Mouse (Mus musculus) heart, postnatal 4 days (tissue): ENCODE data around the gene Ubash3a. TPM values are rescaled to one million over a fixed set of nuclear protein-coding genes. Genes with fewer than 3 reads are reported as not detected.
"Not testable (repeated sequence)": the region's sequence is repeated elsewhere in the genome, so short reads cannot be mapped to it uniquely, and the experiment has no call there.

Experiments used
- DNase-seq: peaks from one replicate; pipeline ENCODE4 v3.0.0; 2021
- total RNA-seq, 2 experiments: library from RNA; stranded (reverse); gene quantifications; 2 replicates each; pipeline ENCODE4 v1.2.3; 2021

The Ubash3a gene
- total RNA-seq, 2 experiments from 2014 or later: 0.12 to 0.23 TPM

- DNase-seq: no peak
Measured at GRCm38 (mm10) chr17:31262715-31263114, 55.0 kb downstream of the Ubash3a start.

GRCm38 (mm10) chr17:31263770-31264169 lies 56.1 kb downstream of the Ubash3a start:
- no peak for DNase-seq

DNA sequence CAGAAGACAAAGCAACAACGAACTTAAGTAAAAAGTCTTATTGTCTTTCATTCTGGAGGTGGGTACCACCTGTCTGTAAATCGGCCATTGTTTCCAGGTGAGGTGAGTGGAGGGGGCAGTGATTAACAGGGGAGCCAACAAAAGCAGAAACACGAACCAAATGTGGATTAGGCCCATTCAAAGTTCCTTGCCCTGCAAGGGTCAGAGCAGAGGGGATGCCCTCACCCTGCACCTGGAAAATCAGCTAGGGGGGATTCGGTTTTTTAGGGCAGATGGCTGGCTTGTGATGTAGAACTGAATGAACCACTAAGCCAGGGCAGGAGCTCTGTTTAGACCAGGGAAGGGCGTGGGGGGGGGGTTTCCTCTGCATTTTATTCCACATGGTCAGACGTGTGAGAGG lies 56.7 kb downstream of the Ubash3a start:
- no peak for DNase-seq

- no peak for DNase-seq
Measured at GRCm38 (mm10) chr17:31265171-31265572, 57.5 kb downstream of the Ubash3a start.

GRCm38 (mm10) chr17:31265831-31266230 lies 58.2 kb downstream of the Ubash3a start:
- DNase-seq: no peak

DNA sequence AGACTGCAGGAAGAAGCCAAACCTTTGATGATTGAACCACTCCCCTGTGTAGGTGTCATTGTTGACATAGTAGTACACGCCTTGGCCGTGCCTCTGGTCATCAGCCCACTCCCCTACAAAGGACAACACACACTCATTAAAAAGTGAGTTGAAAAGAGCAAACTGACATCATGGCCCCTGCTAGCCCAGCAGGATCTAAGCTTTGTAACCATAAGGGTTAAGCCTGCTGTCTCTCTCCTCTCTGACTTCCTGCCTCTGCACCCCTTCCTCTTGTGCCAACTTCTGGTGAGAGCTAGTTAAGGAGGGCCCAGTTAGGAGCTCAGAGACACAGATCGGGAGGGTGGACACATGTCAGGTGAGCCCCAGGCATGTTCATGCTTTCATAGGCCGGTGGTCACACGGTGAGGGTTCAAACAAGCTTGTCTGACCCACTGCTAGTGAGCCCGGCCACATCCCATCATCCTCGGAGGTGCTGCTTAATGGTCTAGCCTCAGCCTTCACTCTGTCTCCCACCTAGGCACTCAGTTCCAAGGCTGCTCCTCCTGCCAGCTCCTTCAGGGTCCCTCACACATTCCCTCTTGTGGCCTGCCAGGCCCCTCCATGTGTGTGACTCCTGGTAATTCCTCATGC lies 58.8 kb downstream of the Ubash3a start:
- no peak for DNase-seq

DNA sequence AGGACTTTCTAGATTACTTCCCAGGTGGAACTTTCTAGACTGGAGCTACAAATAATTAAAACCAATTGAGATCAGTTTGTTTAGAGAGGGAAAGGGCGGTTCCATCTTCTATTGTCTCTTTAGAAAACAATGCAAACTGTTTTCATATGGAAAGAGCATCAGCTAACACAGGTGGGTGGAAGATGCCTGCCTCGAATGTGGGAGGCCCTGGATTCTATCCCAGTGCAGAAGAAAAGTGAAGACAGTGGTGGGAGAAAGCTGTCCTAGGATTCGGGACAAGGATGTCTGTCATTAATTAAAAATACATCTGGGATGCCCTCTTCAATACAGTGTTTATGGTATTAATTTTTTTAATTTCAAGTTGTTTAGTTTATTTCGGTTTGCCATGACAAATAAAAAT lies 59.5 kb downstream of the Ubash3a start:
- no peak for DNase-seq

DNA sequence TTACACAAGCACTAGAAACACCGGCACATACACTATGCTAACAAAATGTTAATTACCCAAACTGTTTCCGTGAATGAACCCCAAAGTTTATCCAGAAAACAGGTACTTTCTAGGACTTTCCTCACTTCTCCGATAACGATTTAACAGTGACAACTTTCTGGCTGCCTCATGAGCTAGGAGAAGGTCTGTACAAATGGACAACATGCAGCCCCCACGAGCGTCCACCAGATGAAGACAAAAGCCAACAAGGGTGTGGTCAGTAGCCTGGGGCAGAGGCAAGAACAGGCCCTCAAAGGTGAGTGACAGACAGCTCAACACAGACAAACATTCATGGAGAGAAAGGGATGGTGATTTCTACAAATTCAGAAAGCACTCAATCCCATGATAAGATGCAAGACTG lies 59.9 kb downstream of the Ubash3a start:
- no peak for DNase-seq

DNA sequence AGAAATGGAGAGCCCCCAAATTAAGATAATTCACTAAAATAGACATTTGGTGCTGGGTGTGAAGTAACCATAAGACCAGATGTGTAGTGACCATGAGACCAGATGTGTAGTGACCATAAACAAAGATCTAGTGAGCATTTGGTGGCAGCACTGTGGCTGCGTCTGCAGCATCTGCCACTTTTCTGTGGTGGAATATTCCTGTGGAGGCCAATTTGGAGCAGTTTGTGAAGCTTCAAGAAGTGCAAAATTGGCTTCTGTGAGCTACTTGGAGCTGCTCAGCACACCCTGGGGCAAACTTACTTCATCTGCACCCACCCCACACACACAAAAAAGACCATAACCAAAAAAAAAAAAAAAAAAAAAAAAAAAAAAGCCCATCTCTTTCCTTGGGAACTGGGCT lies 60.3 kb downstream of the Ubash3a start:
- no peak for DNase-seq

DNA sequence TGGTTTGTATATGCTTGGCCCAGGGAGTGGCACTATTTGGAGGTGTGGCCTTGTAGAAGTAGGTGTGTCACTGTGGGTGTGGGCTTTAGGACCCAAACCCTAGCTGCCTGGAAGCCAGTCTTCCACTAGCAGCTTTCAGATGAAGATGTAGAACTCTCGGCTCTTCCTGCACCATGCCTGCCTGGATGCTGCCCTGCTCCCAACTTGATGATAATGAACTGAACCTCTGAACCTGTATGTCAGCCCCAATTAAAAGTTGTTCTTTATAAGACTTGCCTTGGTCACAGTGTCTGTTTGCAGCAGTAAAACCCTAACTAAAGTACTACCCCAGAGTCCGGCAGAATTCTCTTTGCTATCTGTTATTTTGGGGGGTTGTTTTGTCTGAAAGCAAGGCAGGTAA lies 62.1 kb downstream of the Ubash3a start:
- no peak for DNase-seq

DNA sequence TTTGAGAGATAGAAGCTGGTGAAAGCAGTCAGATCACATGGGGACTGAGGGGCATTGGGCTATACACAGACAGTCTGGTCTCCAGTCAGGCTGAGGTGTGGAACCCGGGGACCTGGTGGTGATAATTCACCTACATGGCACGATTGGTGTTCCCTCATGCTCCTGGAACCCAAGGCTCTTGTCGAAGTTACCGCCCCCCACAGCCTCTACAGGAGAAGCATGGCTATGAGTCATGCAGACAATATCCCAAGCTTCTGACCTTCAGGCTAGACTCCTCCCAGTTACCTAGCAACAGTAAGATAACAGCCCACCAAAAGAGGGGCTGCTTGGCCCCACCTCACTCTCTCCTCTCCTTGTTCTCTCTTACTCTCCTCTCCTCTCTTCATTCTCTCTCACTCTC lies 62.6 kb downstream of the Ubash3a start:
- no peak for DNase-seq

DNA sequence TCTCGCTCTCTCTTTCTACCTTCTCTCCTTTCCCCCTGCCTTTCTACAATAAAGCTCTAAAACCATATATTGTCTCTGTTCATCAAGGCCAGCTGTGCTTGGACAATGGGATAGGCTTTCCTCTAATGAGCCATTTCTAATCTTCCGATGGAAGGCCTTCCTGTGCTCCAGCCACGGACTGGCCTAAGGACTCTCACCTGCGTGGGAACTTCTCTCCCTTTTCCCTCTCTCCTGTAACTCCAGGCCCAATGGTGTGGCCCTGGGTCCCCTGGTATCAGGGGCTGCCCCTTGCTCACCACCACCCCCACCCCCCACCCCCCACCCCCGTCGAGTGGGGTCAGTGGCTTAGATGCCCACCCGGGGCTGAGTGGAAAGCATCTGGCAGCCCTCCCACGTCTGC lies 63.1 kb downstream of the Ubash3a start:
- not testable (repeated sequence) for DNase-seq

DNA sequence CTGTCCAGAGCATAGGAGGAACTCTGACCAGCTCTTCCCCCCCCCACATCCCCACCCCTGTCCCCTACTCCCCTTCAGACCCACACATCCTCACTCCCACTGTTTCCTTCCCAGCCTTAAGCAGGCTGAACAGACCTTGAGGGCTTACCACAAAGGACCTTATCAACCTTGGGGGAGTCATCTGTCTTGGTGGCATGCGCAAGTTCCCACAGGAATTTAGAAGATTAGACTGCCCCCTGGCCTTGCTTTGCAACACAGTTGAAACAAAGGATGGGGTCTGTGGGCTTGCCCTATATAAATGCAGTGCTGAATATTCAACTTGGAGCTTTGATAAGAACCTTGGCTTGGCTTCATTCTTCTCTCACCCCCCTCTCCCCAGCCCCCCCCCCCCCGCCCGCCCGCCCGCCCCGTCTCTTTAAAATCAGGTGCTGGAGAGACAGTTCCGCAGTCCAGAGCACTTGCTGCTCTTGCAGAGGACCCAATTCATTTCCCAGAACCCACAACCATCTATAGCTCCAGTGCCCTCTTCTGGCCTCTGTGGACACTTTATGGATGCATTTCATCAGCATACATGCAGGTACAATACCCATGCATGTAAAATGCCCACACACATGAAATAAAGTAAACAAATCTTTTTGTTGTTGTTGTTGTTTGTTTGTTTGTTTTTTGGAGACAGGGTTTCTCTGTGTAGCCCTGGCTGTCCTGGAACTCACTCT lies 63.6 kb downstream of the Ubash3a start:
- no peak for DNase-seq

GRCm38 (mm10) chr17:31272416-31273165 lies 64.9 kb downstream of the Ubash3a start:
- DNase-seq: no peak

DNA sequence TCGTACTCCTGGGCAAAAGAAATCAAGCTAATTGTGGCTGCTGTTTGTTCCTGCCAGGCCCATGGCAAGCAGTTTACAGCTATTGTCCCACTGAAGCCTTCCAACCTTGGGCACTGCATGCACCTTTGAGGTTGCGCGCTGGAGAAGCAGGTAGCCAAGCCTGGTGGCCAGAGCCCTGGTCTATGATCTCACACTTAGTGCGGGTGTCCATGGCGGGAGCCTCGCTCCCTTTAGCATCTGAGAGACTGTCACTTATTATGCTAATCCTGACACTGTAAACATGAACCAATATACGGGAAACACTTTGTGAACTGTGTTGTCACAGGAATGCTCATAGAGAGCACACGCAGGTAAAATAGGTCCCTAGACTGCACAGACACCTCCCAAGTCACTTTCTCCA lies 66.0 kb downstream of the Ubash3a start:
- no peak for DNase-seq

GRCm38 (mm10) chr17:31275181-31275580 lies 67.5 kb downstream of the Ubash3a start:
- DNase-seq: no peak

- DNase-seq: peak; percentile 46
Measured at GRCm38 (mm10) chr17:31276207-31276921, 68.7 kb downstream of the Ubash3a start.

DNA sequence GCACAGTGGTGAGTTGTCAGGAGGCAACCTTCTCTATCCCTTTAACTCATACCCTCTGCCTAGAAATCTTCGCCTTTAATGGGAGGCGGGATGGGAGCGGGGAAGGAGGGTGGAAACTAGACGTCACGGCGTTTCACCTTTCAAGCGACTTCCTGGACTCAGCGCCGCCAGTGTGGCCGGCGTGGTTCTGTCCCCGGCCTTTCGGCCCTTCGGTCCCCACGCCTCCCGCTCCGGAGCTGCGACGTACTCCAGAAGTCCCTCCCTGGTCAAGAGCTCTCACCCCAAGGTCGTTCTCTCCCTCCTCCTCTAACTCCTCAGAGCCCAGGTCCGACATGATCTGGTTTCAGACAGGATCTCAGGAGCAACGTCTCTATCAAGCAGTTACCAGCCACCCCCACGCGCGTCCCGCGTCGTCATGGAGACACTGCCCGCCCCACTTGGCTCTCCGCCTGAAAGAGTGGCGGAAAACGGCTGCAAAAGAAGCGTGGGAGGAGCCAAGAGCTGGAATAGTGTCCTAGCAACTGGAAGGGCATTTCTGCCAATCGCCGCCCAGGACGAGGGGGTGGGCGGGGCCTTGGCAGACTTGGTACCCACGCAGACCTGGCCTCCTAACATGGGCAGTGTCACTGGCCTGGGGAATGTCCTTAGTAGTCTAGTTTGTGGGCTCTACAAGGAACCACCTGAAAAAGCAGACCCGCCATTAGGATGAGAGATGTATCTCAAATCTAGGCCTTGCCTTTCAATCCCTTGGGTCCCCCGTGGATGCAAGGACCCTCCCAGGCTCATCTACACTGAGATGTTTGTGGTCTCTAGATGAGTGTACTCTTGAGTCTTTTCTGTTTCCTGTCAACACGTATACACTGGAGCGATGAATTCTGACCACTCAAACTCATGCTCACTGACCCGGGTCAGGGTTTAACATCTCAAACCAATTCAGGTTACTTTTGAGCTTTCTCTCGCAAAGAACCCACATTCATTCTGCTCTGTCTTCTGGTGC lies 69.5 kb downstream of the Ubash3a start, which contains the start of gene Rsph1:
Rsph1 (minus strand) TSS at position 462 of the 997 bp plus-strand sequence.
- DNase-seq: peak; percentile 100

GRCm38 (mm10) chr17:31277931-31278330 lies 70.3 kb downstream of the Ubash3a start:
- no peak for DNase-seq

DNA sequence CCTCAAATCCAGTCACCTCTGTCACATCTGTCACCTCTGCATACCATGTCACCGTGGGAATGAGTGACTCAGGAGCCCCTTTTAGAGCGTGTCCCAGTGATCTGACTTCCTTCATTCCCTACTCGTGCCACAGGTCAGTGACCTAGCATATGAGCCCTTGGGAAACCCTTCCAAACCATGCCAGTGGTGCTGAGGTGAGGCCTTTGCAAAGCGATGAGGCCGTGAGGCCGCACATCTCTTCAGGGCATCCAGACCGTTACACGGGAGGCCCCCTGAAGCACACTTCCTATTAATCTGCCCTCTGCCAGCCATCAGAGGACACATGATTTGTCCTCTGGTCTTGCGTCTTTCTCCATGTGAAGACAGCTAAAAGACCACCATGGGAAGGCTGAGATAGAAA lies 71.9 kb downstream of the Ubash3a start:
- no peak for DNase-seq

- no peak for DNase-seq
Measured at GRCm38 (mm10) chr17:31280269-31280668, 72.6 kb downstream of the Ubash3a start.
